Mouse (Mus musculus): ENCODE results near the gene Rbp7.

- TF ChIP-seq EP300 (IDR thresholded peaks at IDR 0.05), result peak; percentile 23; the same call in 1 of the 2 replicates
- TF ChIP-seq CTCF (IDR thresholded peaks at IDR 0.05), result no peak
These were observed 28.2 kb downstream of the Rbp7 start, which contains the start of gene Ube4b for GRCm38 (mm10) chr4:149426325-149427199.

Measured in lung, postnatal 0 days (tissue).